Mouse (Mus musculus) lung, adult 2 months (tissue): ENCODE data around the gene Ncf4.

Experiments
- CTCF ChIP-seq: fragments of 200-500 bp; IDR thresholded peaks from 2 replicates; pipeline ENCODE4 v1.5.1; 2011; ENCODE audit warnings: mild to moderate bottlenecking, low read length, control low read depth; ENCODE audit not compliant: insufficient read depth
- POLR2A ChIP-seq: fragments of 200-500 bp; IDR thresholded peaks from 2 replicates; pipeline ENCODE4 v1.6.1; 2011; ENCODE audit warnings: low read depth, mild to moderate bottlenecking, control low read depth, low read length, borderline replicate concordance; ENCODE audit errors: extremely low read depth

DNA sequence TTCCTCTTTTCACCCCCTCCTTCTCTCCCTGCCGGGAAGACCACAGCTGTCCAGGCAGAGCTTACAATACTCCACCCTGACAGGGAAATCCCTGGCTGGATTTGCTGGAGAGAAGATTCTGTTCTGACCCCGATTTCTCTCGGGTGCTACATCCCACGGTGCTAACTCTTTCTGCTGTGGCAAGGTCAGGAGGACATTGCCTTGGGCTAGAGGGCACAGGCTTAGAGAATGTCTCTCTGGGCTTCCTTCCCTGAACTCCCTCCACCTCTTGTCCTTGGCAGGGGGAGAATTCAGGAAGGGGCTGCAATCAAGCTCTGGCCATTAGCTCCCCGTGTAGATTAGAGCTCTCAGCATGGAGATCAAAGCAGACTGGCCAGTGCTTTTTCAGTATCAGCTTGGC lies 65.3 kb downstream of the Ncf4 start:
- TF ChIP-seq POLR2A = no peak
- TF ChIP-seq CTCF = no peak
